Mouse (Mus musculus) testis, adult 2 months (tissue): ENCODE data around the gene Cplx3. TPM values are rescaled to one million over a fixed set of nuclear protein-coding genes. Genes with fewer than 3 reads are reported as not detected.

ENCODE experiments used
- H3K27ac ChIP-seq: fragments of 200-500 bp; 2 replicates; pipeline ENCODE4 v1.5.1; 2012; ENCODE audit warnings: low read depth, low read length; ENCODE audit not compliant: control insufficient read depth, insufficient read depth
- H3K27me3 ChIP-seq: fragments of 200-500 bp; 2 replicates; pipeline ENCODE4 v1.6.1; 2012; ENCODE audit warnings: mild to moderate bottlenecking, low read length, moderate library complexity; ENCODE audit not compliant: control insufficient read depth, insufficient read depth
- H3K36me3 ChIP-seq: fragments of 200-500 bp; 2 replicates; pipeline ENCODE4 v1.6.1; 2012; ENCODE audit warnings: mild to moderate bottlenecking, low read length; ENCODE audit not compliant: control insufficient read depth, insufficient read depth
- H3K4me1 ChIP-seq: fragments of 200-500 bp; 2 replicates; pipeline ENCODE4 v1.6.1; 2012; ENCODE audit warnings: low read length; ENCODE audit not compliant: control insufficient read depth, insufficient read depth
- H3K4me3 ChIP-seq: fragments of 200-500 bp; 2 replicates; pipeline ENCODE4 v1.5.1; 2012; ENCODE audit warnings: low read depth, mild to moderate bottlenecking, low read length, moderate library complexity, mixed read lengths; ENCODE audit not compliant: control insufficient read depth
- CTCF ChIP-seq: fragments of 200-500 bp; IDR thresholded peaks from 2 replicates; pipeline ENCODE4 v1.5.1; 2012; ENCODE audit warnings: low read depth, mild to moderate bottlenecking, inconsistent platforms, low read length, moderate library complexity; ENCODE audit not compliant: control insufficient read depth, insufficient read depth, insufficient replicate concordance
- POLR2A ChIP-seq: fragments of 200-500 bp; IDR thresholded peaks from 2 replicates; pipeline ENCODE4 v1.6.1; 2012; ENCODE audit warnings: low read depth, mild to moderate bottlenecking, inconsistent platforms, low read length, moderate library complexity; ENCODE audit not compliant: control insufficient read depth
- polyA plus RNA-seq: library from polyadenylated mRNA; depleted of rRNA; stranded (reverse); fragments of >200 nt; gene quantifications from 2 replicates; pipeline ENCODE4 v1.2.3, GENCODE M21; 2012; rRNA removed

Cplx3 gene
- polyA plus RNA-seq: 0.16 TPM in 1 of 2 replicates, not detected in the other

DNA sequence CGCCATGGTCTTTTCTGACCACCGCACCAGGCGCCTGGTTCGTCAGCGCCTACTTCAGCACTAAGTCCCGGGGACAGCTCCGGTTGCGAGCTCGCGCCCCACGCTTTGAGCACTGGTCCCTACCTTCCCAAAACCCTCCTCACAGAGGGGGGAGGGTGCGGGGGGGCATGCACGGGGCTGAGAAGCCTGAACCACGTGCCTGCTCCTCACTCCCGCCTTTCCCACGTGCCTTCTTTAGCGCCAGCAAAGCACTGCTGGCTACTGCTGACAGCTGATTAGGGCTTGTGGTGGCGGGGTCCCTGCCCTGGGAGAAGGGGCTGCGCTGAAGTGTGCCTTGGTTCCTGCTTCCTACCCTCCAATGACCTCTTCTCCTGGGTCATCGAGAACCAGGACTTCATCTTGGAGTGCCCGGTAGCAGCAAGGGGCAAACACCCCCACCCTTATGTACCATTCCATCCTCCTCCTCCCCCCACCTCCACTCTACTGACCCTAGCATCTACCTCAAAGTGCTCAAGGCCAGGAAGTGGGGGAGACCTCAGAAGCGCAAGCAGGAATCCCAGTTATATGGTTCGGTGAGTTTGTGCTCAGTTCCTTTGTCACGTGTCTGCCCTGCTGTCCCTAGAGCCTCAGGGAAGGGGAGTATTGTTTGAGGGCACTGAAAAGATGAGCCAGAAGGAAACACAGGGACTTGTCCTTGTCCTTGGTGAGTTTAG lies at the start of gene Cplx3:
Gene Cplx3, minus strand, starts transcription at position 143 of the 713 bp plus-strand sequence.
- H3K27me3 ChIP-seq: no peaks in the 10 kb centered on the region
- no peak within 1 kb of the TSS for H3K4me3 ChIP-seq
- H3K4me1 ChIP-seq: peaks cover 7% of the 10 kb centered on the region
- TF ChIP-seq CTCF (no peak), POLR2A (no peak)
- no peaks in the 10 kb centered on the region for H3K36me3 ChIP-seq
- no peak within 1 kb of the TSS for H3K27ac ChIP-seq

DNA sequence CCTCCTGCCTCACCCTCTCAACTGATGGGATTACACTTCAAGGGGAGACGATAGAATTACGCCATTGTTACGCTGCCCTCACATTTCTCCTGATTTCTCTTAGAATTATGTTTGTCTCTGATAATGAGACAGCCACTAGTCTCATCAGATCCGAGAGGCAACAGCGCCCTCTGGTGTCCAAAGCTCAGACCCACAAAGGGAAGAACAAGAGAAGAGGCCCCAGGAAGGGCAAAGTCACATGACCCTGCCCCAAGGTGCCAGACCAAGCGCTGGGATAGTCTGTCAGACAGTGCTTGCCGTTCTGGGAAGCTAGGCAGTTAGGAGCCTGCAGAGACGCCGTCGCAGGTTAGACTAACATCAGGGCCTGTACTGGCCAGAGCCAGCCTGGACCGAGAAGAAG lies 49.7 kb upstream of the Cplx3 start:
- Histone ChIP-seq H3K27ac (no peak overlapping the region), H3K27me3 (no peaks in the 10 kb centered on the region)

DNA sequence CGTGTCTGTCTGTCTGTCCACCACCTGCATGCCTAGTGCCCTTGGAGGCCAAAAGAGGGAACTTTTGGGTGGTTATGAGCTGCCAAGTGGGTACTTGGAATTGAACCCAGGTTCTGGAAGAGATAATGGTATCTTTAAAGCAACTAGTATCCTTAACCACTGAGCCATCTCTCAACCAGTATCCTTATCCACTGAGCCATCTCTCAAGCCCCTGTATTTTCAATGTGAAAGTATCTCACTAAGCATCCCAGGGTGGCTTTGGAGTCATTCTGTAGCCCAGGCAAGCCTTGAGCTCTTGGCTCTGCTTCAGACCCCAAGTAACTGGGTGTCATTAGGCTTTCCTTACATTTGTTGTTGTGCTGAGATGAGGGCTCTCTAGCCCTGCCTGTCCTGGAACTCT lies 48.9 kb upstream of the Cplx3 start:
- H3K36me3 ChIP-seq: no peaks in the 10 kb centered on the region
- no peaks in the 10 kb centered on the region for H3K27me3 ChIP-seq
- no peak overlapping the region for H3K27ac ChIP-seq
- TF ChIP-seq CTCF (no peak), POLR2A (no peak)
- peaks cover 8% of the 10 kb centered on the region for H3K4me1 ChIP-seq
- H3K4me3 ChIP-seq: no peak overlapping the region

More for the DNA sequence above, 49.7 kb upstream of the Cplx3 start:
- H3K4me3 ChIP-seq: no peak overlapping the region
- H3K4me1 ChIP-seq: peaks cover 8% of the 10 kb centered on the region
- no peak for TF ChIP-seq POLR2A
- peak; percentile 77 for TF ChIP-seq CTCF
- H3K36me3 ChIP-seq: no peaks in the 10 kb centered on the region

GRCm38 (mm10) chr9:57653283-57653682 lies 47.2 kb upstream of the Cplx3 start, which contains the start of gene Csk:
Gene Csk, minus strand, starts transcription at chr9:57653631.
- no peaks in the 10 kb centered on the region for H3K27me3 ChIP-seq
- no peak within 1 kb of the TSS for H3K4me3 ChIP-seq
- no peak within 1 kb of the TSS for H3K27ac ChIP-seq
- TF ChIP-seq CTCF (no peak), POLR2A (no peak)
- peaks cover 8% of the 10 kb centered on the region for H3K4me1 ChIP-seq
- H3K36me3 ChIP-seq: no peaks in the 10 kb centered on the region

DNA sequence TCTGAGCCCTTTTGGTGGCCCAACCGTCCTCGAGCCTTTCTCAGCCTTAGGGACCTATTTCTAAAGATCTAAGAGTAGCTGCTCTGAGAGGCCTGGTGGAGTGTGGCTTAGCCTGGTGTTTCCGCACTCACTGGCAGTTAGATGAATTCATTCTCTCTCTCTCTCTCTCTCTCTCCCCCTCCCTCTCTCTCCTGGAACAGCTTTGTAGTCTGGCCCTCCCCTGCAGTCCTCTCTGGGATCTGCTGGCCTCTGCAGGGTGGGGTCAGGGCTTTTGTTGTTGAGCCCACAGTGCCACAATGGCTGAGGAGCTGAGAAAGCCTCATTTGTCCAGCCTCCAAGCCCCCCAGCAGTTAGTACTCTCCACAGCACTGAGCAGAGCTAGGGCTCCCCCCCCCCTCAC lies 46.8 kb upstream of the Cplx3 start:
- Histone ChIP-seq H3K27me3 (no peaks in the 10 kb centered on the region), H3K4me3 (no peak overlapping the region), H3K36me3 (no peaks in the 10 kb centered on the region), H3K27ac (no peak overlapping the region), H3K4me1 (peaks cover 8% of the 10 kb centered on the region)
- TF ChIP-seq POLR2A: no peak
- no peak for TF ChIP-seq CTCF

DNA sequence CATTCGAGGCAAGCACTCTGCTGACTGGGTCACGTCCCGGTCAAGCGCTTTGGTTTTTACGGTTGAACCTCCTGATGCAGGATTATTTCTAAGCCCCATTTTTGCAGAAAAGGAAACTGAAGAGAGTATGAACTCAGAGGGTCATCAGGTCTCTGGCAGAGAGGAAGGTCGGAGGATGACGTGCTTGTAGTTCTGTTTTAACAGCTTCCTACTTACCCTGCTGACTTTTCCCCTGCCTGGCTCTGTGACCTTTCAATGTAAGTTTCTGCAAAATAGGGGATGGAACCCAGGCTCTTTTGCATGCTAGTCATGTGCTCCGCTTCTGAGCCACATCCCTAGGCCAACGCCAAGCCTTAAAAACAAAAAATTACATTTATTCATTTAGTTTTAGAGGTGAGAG lies 46.3 kb upstream of the Cplx3 start:
- Histone ChIP-seq H3K27ac (no peak overlapping the region), H3K27me3 (no peaks in the 10 kb centered on the region)

GRCm38 (mm10) chr9:57650786-57651311 lies 44.8 kb upstream of the Cplx3 start:
- Histone ChIP-seq H3K36me3 (no peaks in the 10 kb centered on the region), H3K4me1 (peaks cover 5% of the 10 kb centered on the region), H3K27ac (no peak overlapping the region), H3K27me3 (no peaks in the 10 kb centered on the region), H3K4me3 (no peak overlapping the region)
- TF ChIP-seq CTCF (no peak), POLR2A (no peak)

More for the DNA sequence above, 46.3 kb upstream of the Cplx3 start:
- Histone ChIP-seq H3K4me1 (peaks cover 8% of the 10 kb centered on the region), H3K36me3 (no peaks in the 10 kb centered on the region), H3K4me3 (no peak overlapping the region)
- TF ChIP-seq CTCF (no peak), POLR2A (no peak)
